Mouse (Mus musculus) stomach, postnatal 0 days (tissue): Measurements from ENCODE around the gene Efs. TPM values are rescaled to one million over a fixed set of nuclear protein-coding genes. Genes with fewer than 3 reads are reported as not detected.
A peak's percentile ranks its signal among the peaks of the same experiment; 100 is the strongest.

Experiments
- ATAC-seq: fragments of 200-750 bp; cut with Nextera tagmentation; 2 replicates; pipeline ENCODE4 v1.8.0; 2017; ENCODE audit not compliant: low FRiP score, low TSS enrichment
- DNase-seq: peaks from one replicate; pipeline ENCODE4 v3.0.0-alpha.2; 2016; ENCODE audit warnings: low spot score
- H3K27ac ChIP-seq: fragments of 300-500 bp; sonication (generic); replicated peaks from 2 replicates; pipeline ENCODE4 v1.5.1; 2014; ENCODE audit warnings: mild to moderate bottlenecking, control low read depth
- H3K27me3 ChIP-seq: fragments of 300-500 bp; sonication (generic); 2 replicates; pipeline ENCODE4 v1.6.1; 2014; ENCODE audit warnings: low read length; ENCODE audit not compliant: control insufficient read depth, insufficient read depth
- H3K36me3 ChIP-seq: fragments of 300-500 bp; sonication (generic); 2 replicates; pipeline ENCODE4 v1.6.1; 2014; ENCODE audit warnings: low read length, mixed read lengths; ENCODE audit not compliant: control insufficient read depth, insufficient read depth
- H3K4me1 ChIP-seq: fragments of 300-500 bp; sonication (generic); replicated peaks from 2 replicates; pipeline ENCODE4 v1.6.1; 2014; ENCODE audit warnings: antibody characterized with exemption; ENCODE audit not compliant: control insufficient read depth, insufficient read depth
- H3K4me2 ChIP-seq: fragments of 300-500 bp; sonication (generic); replicated peaks from 2 replicates; pipeline ENCODE4 v1.6.1; 2014; ENCODE audit warnings: low read depth, mild to moderate bottlenecking, control low read depth, moderate library complexity
- H3K4me3 ChIP-seq: fragments of 300-500 bp; sonication (generic); 2 replicates; pipeline ENCODE4 v1.5.1; 2014; ENCODE audit warnings: low read depth, low read length, control low read depth
- H3K9ac ChIP-seq: fragments of 300-500 bp; sonication (generic); 2 replicates; pipeline ENCODE4 v1.6.1; 2014; ENCODE audit warnings: mild to moderate bottlenecking, low read length, control low read depth, mixed read lengths
- H3K9me3 ChIP-seq: fragments of 300-500 bp; sonication (generic); 2 replicates; pipeline ENCODE4 v1.6.1; 2016; ENCODE audit warnings: low read length; ENCODE audit not compliant: control insufficient read depth
- CTCF ChIP-seq: IDR thresholded peaks from 2 replicates; pipeline ENCODE4 v1.5.1; 2016; ENCODE audit warnings: antibody characterized with exemption, low read depth, mild to moderate bottlenecking, moderate library complexity
- EP300 ChIP-seq: optimal IDR thresholded peaks from 2 replicates; pipeline ENCODE3; 2016; ENCODE audit warnings: antibody characterized with exemption
- WGBS: fragments of 180-500 bp; shearing (Covaris S2); extraction: QIAGEN DNeasy Blood & Tissue Kit; methylation state at CpG from one replicate; pipeline ENCODE4 v1.1.7; 2014; 5-methylcytosine and 5-hydroxymethylcytosine counted together
- polyA plus RNA-seq: library from polyadenylated mRNA; unstranded; fragments of >200 nt; fragmentation: Nextera tagmentation; extraction: Ambion mirVana; gene quantifications from 2 replicates; pipeline ENCODE4 v1.2.1, GENCODE M21; 2015

The Efs gene
- polyA plus RNA-seq, 1 experiment from 2014 or later: 14.1 TPM

- Histone ChIP-seq H3K9me3 (no peaks in the 10 kb centered on the region), H3K4me1 (peaks cover 4% of the 10 kb centered on the region), H3K9ac (peak overlapping the region; percentile 88), H3K4me2 (peak overlapping the region; percentile 88), H3K4me3 (peak overlapping the region; percentile 56), H3K27ac (peak overlapping the region; percentile 98), H3K27me3 (no peaks in the 10 kb centered on the region), H3K36me3 (no peaks in the 10 kb centered on the region)
- TF ChIP-seq EP300: no peak
- no peak for TF ChIP-seq CTCF
- peak; percentile 49 for DNase-seq
- peak; percentile 60 for ATAC-seq
- WGBS: 13% methylated on average over 7 of the region's 7 CpGs
Observed at GRCm38 (mm10) chr14:54924641-54925348, 1.1 kb downstream of the Efs start.

GRCm38 (mm10) chr14:54920076-54920685 is 5.7 kb downstream of the Efs start:
- Histone ChIP-seq H3K9me3 (no peaks in the 10 kb centered on the region), H3K9ac (no peak overlapping the region), H3K27me3 (no peaks in the 10 kb centered on the region), H3K27ac (no peak overlapping the region), H3K4me3 (no peak overlapping the region), H3K36me3 (peaks cover 16% of the 10 kb centered on the region), H3K4me1 (no peaks in the 10 kb centered on the region), H3K4me2 (no peak overlapping the region)
- WGBS: 87% methylated on average over 16 of the region's 16 CpGs
- TF ChIP-seq EP300 (no peak), CTCF (no peak)
- ATAC-seq (no peak), DNase-seq (no peak)

- peak overlapping the region; percentile 99 for H3K4me2 ChIP-seq
- H3K9ac ChIP-seq: peak overlapping the region; percentile 84
- H3K27ac ChIP-seq: no peak overlapping the region
- no peak for DNase-seq
- H3K9me3 ChIP-seq: no peaks in the 10 kb centered on the region
- H3K4me1 ChIP-seq: 0 out of 2 replicates have a peak, but pooled peaks cover 2% of the 10 kb centered on the region
- no peak for ATAC-seq
- H3K4me3 ChIP-seq: peak overlapping the region; percentile 82
- WGBS: 9% methylated on average over 10 of the region's 10 CpGs
- H3K27me3 ChIP-seq: no peaks in the 10 kb centered on the region
- peaks cover 5% of the 10 kb centered on the region; the same call in 1 of the 2 replicates for H3K36me3 ChIP-seq
- TF ChIP-seq CTCF (no peak), EP300 (no peak)
Observed at GRCm38 (mm10) chr14:54913343-54913742, 12.6 kb downstream of the Efs start.

GRCm38 (mm10) chr14:54912886-54913285 is 13.0 kb downstream of the Efs start, which contains the start of gene Slc22a17:
Gene Slc22a17 (minus strand): TSS chr14:54913132.
- peak; percentile 69 for DNase-seq
- 0% methylated on average over 24 of the region's 28 CpGs for WGBS
- H3K27me3 ChIP-seq: no peaks in the 10 kb centered on the region
- peak within 1 kb of the TSS; percentile 82 for H3K4me3 ChIP-seq
- H3K27ac ChIP-seq: peak within 1 kb of the TSS; percentile 65
- H3K36me3 ChIP-seq: peaks cover 8% of the 10 kb centered on the region; the same call in 1 of the 2 replicates
- H3K9me3 ChIP-seq: no peaks in the 10 kb centered on the region
- ATAC-seq: peak; percentile 85
- H3K4me1 ChIP-seq: 0 out of 2 replicates have a peak, but pooled peaks cover 2% of the 10 kb centered on the region
- TF ChIP-seq CTCF (no peak), EP300 (no peak)
- H3K4me2 ChIP-seq: peak within 1 kb of the TSS; percentile 99
- peak within 1 kb of the TSS; percentile 84 for H3K9ac ChIP-seq

GRCm38 (mm10) chr14:54912109-54912850 is 13.6 kb downstream of the Efs start:
- 3% methylated on average over 56 of the region's 69 CpGs for WGBS
- Histone ChIP-seq H3K27me3 (no peaks in the 10 kb centered on the region), H3K4me1 (0 out of 2 replicates have a peak, but pooled peaks cover 2% of the 10 kb centered on the region), H3K4me2 (peak overlapping the region; percentile 99), H3K27ac (peak overlapping the region; percentile 65), H3K9ac (peak overlapping the region; percentile 84), H3K4me3 (peak overlapping the region; percentile 82), H3K36me3 (peaks cover 10% of the 10 kb centered on the region; the same call in 1 of the 2 replicates), H3K9me3 (no peaks in the 10 kb centered on the region)
- TF ChIP-seq CTCF: no peak
- TF ChIP-seq EP300: no peak
- DNase-seq (no peak), ATAC-seq (peak; percentile 53)
